Mouse (Mus musculus): ENCODE results near the gene Crnkl1.
"Not testable (repeated sequence)": the region's sequence is repeated elsewhere in the genome, so short reads cannot be mapped to it uniquely, and the experiment has no call there.

- peak; percentile 55 for TF ChIP-seq CTCF (IDR thresholded peaks at IDR 0.05)
- TF ChIP-seq EP300 (IDR thresholded peaks at IDR 0.05) = not testable (repeated sequence)
These were observed 28.9 kb downstream of the Crnkl1 start for GRCm38 (mm10) chr2:145905884-145906283.
